Mouse (Mus musculus): Measurements from ENCODE around the gene Scamp2.

The Scamp2 gene

GRCm38 (mm10) chr9:57627191-57627590 lies 66.4 kb downstream of the Scamp2 start:
- no peak for DNase-seq (ENCODE audit: low read depth, low spot score)

GRCm38 (mm10) chr9:57627892-57628291 lies 67.1 kb downstream of the Scamp2 start:
- DNase-seq (ENCODE audit: low read depth, low spot score) = no peak

- DNase-seq (ENCODE audit: low read depth, low spot score) = no peak
Measured at GRCm38 (mm10) chr9:57628717-57629116, 68.0 kb downstream of the Scamp2 start.

GRCm38 (mm10) chr9:57629118-57629874 lies 68.6 kb downstream of the Scamp2 start:
- DNase-seq (ENCODE audit: low read depth, low spot score) = no peak

- DNase-seq (ENCODE audit: low read depth, low spot score) = no peak
Measured at GRCm38 (mm10) chr9:57633481-57634024, 72.8 kb downstream of the Scamp2 start.

- no peak for DNase-seq (ENCODE audit: low read depth, low spot score)
Measured at GRCm38 (mm10) chr9:57637272-57637671, 76.5 kb downstream of the Scamp2 start.

- DNase-seq (ENCODE audit: low read depth, low spot score) = no peak
Measured at GRCm38 (mm10) chr9:57637741-57638322, 77.1 kb downstream of the Scamp2 start.
